Mouse (Mus musculus): ENCODE results near the gene Ifna2.

- TF ChIP-seq CEBPB (IDR thresholded peaks at IDR 0.05; ENCODE audit: low read depth) (no peak), MAX (IDR thresholded peaks at IDR 0.05) (no peak), CTCF (IDR thresholded peaks at IDR 0.05; ENCODE audit: control insufficient read depth, insufficient read depth, insufficient read length) (no peak), FOSL1 (IDR thresholded peaks at IDR 0.05; ENCODE audit: insufficient read depth, low read length, poor library complexity, severe bottlenecking) (no peak)
These were observed 14.0 kb upstream of the Ifna2 start for GRCm38 (mm10) chr4:88697753-88698152.

Data from C2C12 (cell line).